Mouse (Mus musculus): ENCODE measurements around the gene Sidt1. TPM values are rescaled to one million over a fixed set of nuclear protein-coding genes. Genes with fewer than 3 reads are reported as not detected.

Sidt1 gene
- 8.8 and 9.9 TPM in 2 replicates for polyA plus RNA-seq (2012; rRNA removed)

DNA sequence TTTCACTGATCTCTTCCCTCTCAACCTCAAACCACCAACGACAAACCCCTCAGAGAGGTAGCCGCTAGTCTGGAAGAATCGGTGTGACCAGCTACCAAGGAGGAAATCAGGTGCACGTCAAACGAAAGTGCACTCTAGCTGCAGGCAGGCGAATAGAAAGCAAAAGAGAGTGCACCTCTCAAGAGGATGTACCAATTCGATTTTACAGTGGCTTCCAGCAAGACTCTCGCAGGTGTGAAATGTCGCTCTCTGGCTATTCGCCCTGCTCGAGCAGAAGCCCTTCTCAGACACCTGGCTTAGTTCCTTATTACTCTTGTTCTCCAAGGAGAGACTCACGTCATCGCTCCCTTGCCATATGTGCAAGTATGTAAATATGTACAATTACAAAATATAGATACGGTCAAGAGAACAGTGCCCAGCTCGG lies at the start of gene Sidt1:
Gene Sidt1 (minus strand): TSS at position 336 of the 424 bp plus-strand sequence.
- DNase-seq, result peak; percentile 64
- 2% methylated on average over 15 of the region's 15 CpGs for WGBS

DNA sequence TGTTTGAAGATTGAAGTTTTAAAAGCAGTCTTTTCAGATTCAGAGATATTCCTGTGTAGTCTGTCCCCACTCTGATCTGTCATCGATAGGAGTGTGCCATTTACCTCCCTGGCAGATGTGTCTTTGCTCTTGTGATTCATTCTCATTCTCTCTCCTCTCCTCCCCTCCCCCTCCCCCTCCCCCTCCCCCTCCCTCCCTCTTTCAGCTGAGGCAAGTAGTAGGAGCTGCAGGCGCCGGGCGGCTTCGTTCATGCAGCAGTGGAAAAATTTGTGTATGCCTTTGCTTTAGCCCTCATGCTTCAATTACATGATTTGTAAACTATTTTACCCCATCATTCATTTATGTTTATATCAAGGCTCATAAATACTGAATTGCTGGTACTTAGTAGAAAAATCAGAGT lies 48.6 kb upstream of the Sidt1 start:
- TF ChIP-seq CTCF (IDR thresholded peaks at IDR 0.05; ENCODE audit: borderline replicate concordance, control insufficient read depth, extremely low read depth, insufficient read depth, low read length, poor library complexity), result no peak
- TF ChIP-seq POLR2A (IDR thresholded peaks at IDR 0.05; ENCODE audit: control insufficient read depth, extremely low read depth, insufficient read depth, low read length, poor library complexity), result no peak
- no peak for DNase-seq
- no peaks in the 10 kb centered on the region for H3K27me3 ChIP-seq (ENCODE audit: control insufficient read depth, insufficient read depth, low read length)
- WGBS, result 94% methylated on average over 5 of the region's 5 CpGs
- no peaks in the 10 kb centered on the region for H3K4me1 ChIP-seq (replicated peaks; ENCODE audit: control insufficient read depth, insufficient read depth, low read length)
- no peak overlapping the region for H3K4me3 ChIP-seq (ENCODE audit: control insufficient read depth, insufficient read depth, low read length)
- no peak overlapping the region for H3K27ac ChIP-seq (ENCODE audit: control insufficient read depth, insufficient read depth, low read length)
- peaks cover 16% of the 10 kb centered on the region for H3K36me3 ChIP-seq (ENCODE audit: control insufficient read depth, insufficient read depth, low read length)

More for the DNA sequence above, at the start of gene Sidt1:
- no peaks in the 10 kb centered on the region for H3K27me3 ChIP-seq (ENCODE audit: control insufficient read depth, insufficient read depth, low read length)
- H3K4me1 ChIP-seq (replicated peaks; ENCODE audit: control insufficient read depth, insufficient read depth, low read length), result peaks cover 4% of the 10 kb centered on the region
- peak within 1 kb of the TSS; percentile 62 for H3K4me3 ChIP-seq (ENCODE audit: control insufficient read depth, insufficient read depth, low read length)
- H3K27ac ChIP-seq (ENCODE audit: control insufficient read depth, insufficient read depth, low read length), result peak within 1 kb of the TSS; percentile 33
- H3K36me3 ChIP-seq (ENCODE audit: control insufficient read depth, insufficient read depth, low read length), result no peaks in the 10 kb centered on the region
- TF ChIP-seq CTCF (IDR thresholded peaks at IDR 0.05; ENCODE audit: borderline replicate concordance, control insufficient read depth, extremely low read depth, insufficient read depth, low read length, poor library complexity), result no peak
- TF ChIP-seq POLR2A (IDR thresholded peaks at IDR 0.05; ENCODE audit: control insufficient read depth, extremely low read depth, insufficient read depth, low read length, poor library complexity), result no peak

DNA sequence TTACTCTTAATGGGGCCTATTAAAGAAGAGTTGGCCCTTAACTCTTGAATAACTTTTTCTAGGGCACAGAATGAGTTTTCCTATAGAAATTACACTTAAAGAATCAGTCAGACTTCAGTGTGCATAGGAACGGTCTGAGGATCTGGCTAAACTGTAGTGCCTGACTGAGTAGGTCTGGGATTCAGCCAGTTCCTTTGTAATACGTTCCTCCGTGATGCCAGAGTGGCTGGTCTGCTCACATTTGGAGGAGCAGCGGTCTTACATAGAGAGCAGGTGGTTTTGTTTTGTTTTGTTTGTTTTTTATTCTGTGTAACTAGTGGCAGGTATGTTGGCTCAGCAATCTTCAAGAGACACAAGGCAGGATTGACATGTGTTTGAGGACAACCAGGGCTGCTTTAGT lies 47.0 kb upstream of the Sidt1 start:
- Histone ChIP-seq H3K4me3 (ENCODE audit: control insufficient read depth, insufficient read depth, low read length) (no peak overlapping the region), H3K4me1 (replicated peaks; ENCODE audit: control insufficient read depth, insufficient read depth, low read length) (no peaks in the 10 kb centered on the region), H3K36me3 (ENCODE audit: control insufficient read depth, insufficient read depth, low read length) (peaks cover 16% of the 10 kb centered on the region), H3K27me3 (ENCODE audit: control insufficient read depth, insufficient read depth, low read length) (no peaks in the 10 kb centered on the region), H3K27ac (ENCODE audit: control insufficient read depth, insufficient read depth, low read length) (no peak overlapping the region)
- no peak for DNase-seq
- 97% methylated on average over 4 of the region's 4 CpGs for WGBS
- TF ChIP-seq POLR2A (IDR thresholded peaks at IDR 0.05; ENCODE audit: control insufficient read depth, extremely low read depth, insufficient read depth, low read length, poor library complexity) (no peak), CTCF (IDR thresholded peaks at IDR 0.05; ENCODE audit: borderline replicate concordance, control insufficient read depth, extremely low read depth, insufficient read depth, low read length, poor library complexity) (no peak)

DNA sequence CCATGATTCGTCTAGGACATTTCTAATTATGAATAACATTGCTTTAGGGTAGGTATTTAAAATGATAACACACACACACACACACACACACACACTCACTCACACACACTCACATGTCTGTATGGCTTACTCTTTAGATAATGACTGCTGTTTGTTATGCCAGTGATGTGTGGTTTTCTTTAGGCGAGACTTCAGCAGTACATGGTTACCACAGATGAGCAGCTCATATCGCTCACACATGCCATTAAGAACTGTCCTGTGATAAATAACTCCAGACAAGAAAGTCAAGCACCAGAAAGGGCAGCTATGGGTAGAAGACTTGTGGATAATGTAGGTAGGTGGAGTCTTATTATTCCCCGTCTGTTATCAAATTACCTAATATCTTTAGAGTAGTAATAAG lies 42.5 kb upstream of the Sidt1 start:
- Histone ChIP-seq H3K4me3 (ENCODE audit: control insufficient read depth, insufficient read depth, low read length) (no peak overlapping the region), H3K27me3 (ENCODE audit: control insufficient read depth, insufficient read depth, low read length) (no peaks in the 10 kb centered on the region), H3K27ac (ENCODE audit: control insufficient read depth, insufficient read depth, low read length) (no peak overlapping the region), H3K36me3 (ENCODE audit: control insufficient read depth, insufficient read depth, low read length) (peaks cover 34% of the 10 kb centered on the region), H3K4me1 (replicated peaks; ENCODE audit: control insufficient read depth, insufficient read depth, low read length) (no peaks in the 10 kb centered on the region)
- 96% methylated on average over 4 of the region's 4 CpGs for WGBS
- no peak for DNase-seq
- TF ChIP-seq POLR2A (IDR thresholded peaks at IDR 0.05; ENCODE audit: control insufficient read depth, extremely low read depth, insufficient read depth, low read length, poor library complexity), result no peak
- no peak for TF ChIP-seq CTCF (IDR thresholded peaks at IDR 0.05; ENCODE audit: borderline replicate concordance, control insufficient read depth, extremely low read depth, insufficient read depth, low read length, poor library complexity)

DNA sequence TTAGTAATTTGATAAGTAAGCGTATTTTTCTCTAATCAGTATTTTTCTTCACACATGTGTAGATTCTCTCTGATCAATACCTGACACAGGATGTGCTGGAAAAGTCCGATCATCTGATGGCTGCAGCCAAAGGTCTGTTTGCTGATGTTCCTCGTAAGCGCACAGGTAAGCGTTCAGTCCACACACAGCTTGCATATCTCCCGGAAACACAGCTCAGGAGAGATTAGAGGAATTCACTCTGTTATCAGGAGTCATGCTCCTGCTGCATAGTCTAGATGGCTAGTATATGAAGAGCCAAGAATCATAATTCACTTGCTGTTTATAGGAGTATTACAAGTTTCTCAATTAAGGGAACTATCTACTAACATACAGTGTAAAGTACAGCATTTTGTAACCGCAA lies 32.5 kb upstream of the Sidt1 start:
- Histone ChIP-seq H3K4me1 (replicated peaks; ENCODE audit: control insufficient read depth, insufficient read depth, low read length) (no peaks in the 10 kb centered on the region), H3K27ac (ENCODE audit: control insufficient read depth, insufficient read depth, low read length) (no peak overlapping the region), H3K4me3 (ENCODE audit: control insufficient read depth, insufficient read depth, low read length) (no peak overlapping the region), H3K36me3 (ENCODE audit: control insufficient read depth, insufficient read depth, low read length) (peaks cover 13% of the 10 kb centered on the region), H3K27me3 (ENCODE audit: control insufficient read depth, insufficient read depth, low read length) (no peaks in the 10 kb centered on the region; the same call in 1 of the 2 replicates)
- DNase-seq, result no peak
- TF ChIP-seq POLR2A (IDR thresholded peaks at IDR 0.05; ENCODE audit: control insufficient read depth, extremely low read depth, insufficient read depth, low read length, poor library complexity) (no peak), CTCF (IDR thresholded peaks at IDR 0.05; ENCODE audit: borderline replicate concordance, control insufficient read depth, extremely low read depth, insufficient read depth, low read length, poor library complexity) (no peak)
- 97% methylated on average over 7 of the region's 7 CpGs for WGBS

DNA sequence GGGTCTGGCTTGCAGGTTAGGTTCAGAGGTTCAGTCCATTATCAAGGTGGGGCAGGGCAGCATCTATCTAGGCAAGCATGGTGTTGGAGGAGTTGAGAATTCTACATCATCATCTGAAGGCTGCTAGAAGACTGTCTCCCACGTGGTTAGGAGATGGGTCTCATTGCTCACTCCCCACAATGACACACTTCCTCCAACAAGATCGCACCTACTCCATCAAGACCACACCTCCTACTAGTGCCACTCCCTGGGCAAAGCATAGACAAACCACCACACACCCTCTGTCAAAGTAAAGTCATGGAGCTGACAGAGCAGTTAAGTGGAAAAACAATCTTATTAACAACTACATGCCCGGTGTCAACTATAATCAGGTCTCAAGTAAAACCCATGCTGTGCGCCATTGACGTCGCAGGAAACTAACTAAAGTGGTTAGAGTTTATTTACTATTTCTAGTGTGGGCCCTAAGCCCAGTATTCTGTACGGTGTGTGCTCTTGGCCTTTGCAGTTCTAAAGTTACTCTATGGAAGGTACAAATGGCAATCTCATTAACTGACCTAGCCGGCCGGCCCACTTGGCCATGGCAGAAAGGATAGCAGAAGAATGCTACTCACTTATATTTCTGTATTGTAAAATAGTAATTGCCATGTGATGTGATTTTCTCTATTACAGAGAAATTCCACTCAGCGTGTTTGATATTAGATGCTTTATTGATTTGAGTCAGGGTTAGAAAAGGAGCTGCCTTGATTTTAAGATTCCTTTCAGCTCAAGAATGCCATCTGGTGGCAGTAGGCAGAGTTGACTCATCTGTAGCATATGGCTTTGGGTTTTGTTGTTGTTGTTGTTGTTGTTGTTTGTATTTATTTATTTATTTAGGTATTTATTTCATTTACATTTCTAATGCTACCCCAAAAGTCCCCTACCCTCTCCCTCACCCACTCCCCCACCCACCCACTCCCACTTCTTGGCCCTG lies 29.2 kb upstream of the Sidt1 start:
- peak; percentile 33 for DNase-seq
- H3K4me1 ChIP-seq (replicated peaks; ENCODE audit: control insufficient read depth, insufficient read depth, low read length), result no peaks in the 10 kb centered on the region
- TF ChIP-seq CTCF (IDR thresholded peaks at IDR 0.05; ENCODE audit: borderline replicate concordance, control insufficient read depth, extremely low read depth, insufficient read depth, low read length, poor library complexity) (no peak), POLR2A (IDR thresholded peaks at IDR 0.05; ENCODE audit: control insufficient read depth, extremely low read depth, insufficient read depth, low read length, poor library complexity) (no peak)
- no peaks in the 10 kb centered on the region for H3K27me3 ChIP-seq (ENCODE audit: control insufficient read depth, insufficient read depth, low read length)
- H3K4me3 ChIP-seq (ENCODE audit: control insufficient read depth, insufficient read depth, low read length), result no peak overlapping the region
- WGBS, result 84% methylated on average over 10 of the region's 10 CpGs
- H3K36me3 ChIP-seq (ENCODE audit: control insufficient read depth, insufficient read depth, low read length), result peaks cover 11% of the 10 kb centered on the region
- no peak overlapping the region for H3K27ac ChIP-seq (ENCODE audit: control insufficient read depth, insufficient read depth, low read length)

Measured in thymus, adult 2 months (tissue).